Mouse (Mus musculus) adrenal gland, postnatal 25 days (tissue): ENCODE measurements around the gene Pphln1. TPM values are rescaled to one million over a fixed set of nuclear protein-coding genes. Genes with fewer than 3 reads are reported as not detected.
A peak's percentile ranks its signal among the peaks of the same experiment; 100 is the strongest.
"Not testable (repeated sequence)": the region's sequence is repeated elsewhere in the genome, so short reads cannot be mapped to it uniquely, and the experiment has no call there.

Experiments used
- DNase-seq: peaks from one replicate; pipeline ENCODE4 v3.0.0; 2021; ENCODE audit warnings: mixed read lengths
- long read RNA-seq: library from polyadenylated mRNA; stranded (forward); transcript quantifications from one replicate; pipeline ENCODE4 v2.0.0, GENCODE M21; 2021
- total RNA-seq: library from RNA; stranded (reverse); gene quantifications from 2 replicates; pipeline ENCODE4 v1.2.3, GENCODE M21; 2021

Pphln1 gene
- total RNA-seq: 39.0 and 41.3 TPM in 2 replicates
- long read RNA-seq, partial matches to known transcripts: 0 of 8 reads
- long read RNA-seq, other reads (novel, unspliced or antisense): 4 of 8 reads

DNA sequence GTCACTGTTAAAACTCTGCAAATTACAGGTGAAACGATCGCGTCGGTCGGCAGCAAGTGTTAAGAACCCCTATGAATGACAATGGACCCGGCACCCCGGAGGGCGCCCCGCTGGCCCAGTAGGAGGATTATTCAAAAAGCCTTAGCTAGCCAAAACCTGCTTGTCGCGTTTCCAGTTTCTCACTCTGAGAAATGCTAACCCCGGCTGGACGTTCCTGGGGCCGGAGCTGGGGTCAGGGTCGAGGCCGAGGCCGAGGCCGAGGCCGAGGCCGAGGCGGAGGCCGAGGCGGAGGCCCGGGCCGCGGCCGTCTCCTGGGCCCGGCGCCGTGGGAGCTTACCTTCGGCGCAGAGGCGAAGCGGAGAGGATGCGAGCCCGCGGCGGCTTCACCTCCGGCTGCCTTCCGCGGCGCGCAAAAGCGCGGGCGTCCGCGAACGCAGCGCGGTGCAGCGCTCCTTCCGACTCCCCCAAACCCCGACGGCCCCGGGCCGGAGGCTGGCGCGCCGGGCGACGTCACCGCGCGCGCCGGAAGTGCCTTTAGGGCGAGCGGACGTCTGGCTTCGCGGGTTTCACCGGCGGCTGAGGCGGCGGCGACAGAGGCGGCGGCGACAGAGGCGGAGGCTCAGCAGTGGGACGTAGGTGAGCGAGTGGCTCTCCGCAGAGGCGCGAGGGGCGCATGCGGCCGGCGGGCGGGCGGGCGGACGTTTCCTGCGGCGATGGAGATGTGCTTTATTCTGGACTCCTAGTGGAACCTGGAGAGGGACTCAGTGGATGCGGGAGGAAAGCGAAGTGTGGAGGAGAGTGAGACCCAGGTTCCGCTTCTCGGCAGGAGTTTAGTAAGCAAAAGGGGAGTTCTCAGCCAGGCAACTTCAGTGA lies at the start of gene Pphln1, which contains the start of gene Zcrb1:
Gene Pphln1 (plus strand): TSS at position 525 of the 873 bp plus-strand sequence.
Gene Zcrb1 (minus strand): TSS at position 509 of the 873 bp plus-strand sequence.
- DNase-seq: peak; percentile 85

- DNase-seq: no peak
Observed at GRCm38 (mm10) chr15:93358346-93359095, 39.6 kb upstream of the Pphln1 start.

DNA sequence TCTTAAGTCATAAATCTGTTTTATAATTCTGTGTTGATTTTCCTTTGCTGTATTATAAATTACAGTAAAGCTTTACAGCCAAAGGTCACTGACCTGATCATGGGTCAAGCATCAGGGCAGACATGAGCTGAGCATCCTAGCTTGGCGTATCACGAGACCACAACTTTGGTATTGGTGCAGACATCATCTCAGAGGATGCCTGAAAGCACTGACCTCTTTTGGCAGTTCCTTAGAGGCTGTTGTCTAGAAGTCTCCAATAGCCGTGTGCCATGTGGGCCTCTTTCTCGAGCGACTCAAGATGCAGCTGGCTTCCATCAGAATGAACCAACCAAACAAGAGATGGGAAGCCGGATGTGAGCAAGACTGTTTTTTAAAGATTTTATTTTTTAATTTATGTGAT lies 32.6 kb upstream of the Pphln1 start:
- no peak for DNase-seq

DNA sequence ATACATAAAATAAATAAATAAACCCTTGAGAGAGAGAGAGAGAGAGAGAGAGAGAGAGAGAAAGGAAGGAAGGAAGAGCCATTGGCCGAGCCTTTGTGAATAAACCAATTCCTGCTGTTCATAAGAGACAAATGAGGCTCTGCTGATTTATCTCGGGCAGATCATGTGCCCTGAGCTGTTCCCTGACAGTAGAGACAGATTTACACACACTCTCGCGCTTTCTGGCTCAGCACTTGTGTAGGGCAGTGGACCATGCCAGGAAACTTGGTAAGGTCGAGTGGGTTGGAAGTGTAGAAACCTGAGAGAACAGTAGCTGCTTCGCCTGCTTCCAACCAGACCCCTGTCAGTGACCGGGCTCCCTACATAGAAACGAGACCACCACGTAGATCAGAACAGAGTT lies 29.6 kb upstream of the Pphln1 start:
- DNase-seq: no peak

- no peak for DNase-seq
Observed at GRCm38 (mm10) chr15:93371838-93372237, 26.3 kb upstream of the Pphln1 start.

DNA sequence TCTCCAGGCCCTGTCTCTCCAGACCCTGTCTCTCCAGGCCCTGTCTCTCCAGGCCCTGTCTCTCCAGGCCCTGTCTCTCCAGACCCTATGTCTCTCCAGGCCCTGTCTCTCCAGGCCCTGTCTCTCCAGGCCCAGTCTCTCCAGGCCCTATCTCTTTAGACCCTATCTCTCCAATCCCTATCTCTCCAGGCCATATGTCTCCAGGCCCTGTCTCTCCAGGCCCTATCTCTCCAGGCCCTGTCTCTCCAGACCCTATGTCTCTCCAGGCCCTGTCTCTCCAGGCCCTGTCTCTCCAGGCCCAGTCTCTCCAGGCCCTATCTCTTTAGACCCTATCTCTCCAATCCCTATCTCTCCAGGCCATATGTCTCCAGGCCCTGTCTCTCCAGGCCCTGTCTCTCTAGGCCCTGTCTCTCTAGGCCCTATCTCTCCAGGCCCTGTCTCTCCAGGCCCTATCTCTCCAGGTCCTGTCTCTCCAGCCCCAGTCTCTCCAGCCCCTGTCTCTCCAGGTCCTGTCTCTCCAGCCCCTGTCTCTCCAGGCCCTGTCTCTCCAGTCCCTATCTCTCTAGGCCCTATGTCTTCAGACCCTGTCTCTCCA lies 25.5 kb upstream of the Pphln1 start:
- not testable (repeated sequence) for DNase-seq

DNA sequence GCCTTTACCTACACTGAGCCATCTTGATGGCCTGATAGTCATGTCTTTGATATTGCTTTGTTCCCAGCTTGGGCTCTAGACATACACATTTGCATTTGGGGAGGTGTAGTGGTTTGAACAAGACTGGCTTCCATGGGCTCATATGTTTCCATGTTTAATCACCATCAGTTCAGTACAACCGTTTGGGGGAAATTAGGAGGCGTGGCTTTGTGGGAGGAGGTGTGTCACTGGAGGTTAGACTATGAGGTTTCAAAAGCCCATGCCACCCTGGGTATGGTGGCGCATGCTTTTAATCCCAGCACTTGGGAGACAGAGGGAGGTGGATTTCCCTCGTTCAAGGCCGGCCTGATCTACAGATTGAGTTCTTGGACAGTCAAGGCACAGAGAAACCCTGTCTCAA lies 22.5 kb upstream of the Pphln1 start:
- DNase-seq: no peak

GRCm38 (mm10) chr15:93379177-93379576 lies 19.0 kb upstream of the Pphln1 start:
- DNase-seq: no peak

DNA sequence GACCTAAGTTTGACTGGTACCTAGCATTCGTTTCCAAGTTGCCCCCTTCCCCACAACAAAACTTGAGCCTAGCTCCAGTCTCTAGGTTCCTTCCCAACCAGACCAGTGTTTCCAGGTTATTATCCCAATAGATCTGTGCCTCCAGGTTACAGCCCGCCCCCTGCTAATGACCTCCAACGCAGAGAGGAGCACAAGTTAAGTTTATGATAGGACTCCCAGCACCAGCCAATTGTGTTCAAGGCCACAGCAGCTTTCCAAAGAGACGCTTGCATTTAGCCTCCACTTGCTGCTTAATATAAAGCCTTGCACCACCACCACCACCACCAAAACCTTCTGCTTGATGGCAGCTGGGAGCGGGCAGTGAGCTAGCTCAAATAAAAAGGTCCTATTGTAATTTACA lies 16.8 kb upstream of the Pphln1 start:
- DNase-seq: no peak

DNA sequence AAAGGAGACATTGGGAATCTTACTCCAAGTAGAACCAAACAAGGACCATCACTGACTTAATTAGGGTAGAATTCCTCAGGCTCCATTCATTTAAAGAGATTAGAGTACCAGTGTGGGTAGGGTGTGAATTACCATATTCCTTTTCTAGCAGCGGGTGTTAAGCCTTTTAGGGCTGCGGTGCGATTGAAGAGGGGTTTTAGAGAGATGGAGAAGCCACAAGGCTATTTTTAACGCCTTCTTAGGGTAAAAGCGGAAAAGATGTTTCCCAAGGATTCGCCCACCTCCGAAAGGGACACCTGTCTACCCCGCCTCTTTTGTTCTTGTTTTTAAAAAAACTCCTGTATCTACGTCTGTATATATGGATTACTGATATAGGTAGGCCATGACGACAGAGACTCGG lies 881 bp upstream of the Pphln1 start:
- DNase-seq: no peak

- no peak for DNase-seq
Observed at GRCm38 (mm10) chr15:93398699-93399540, 770 bp downstream of the Pphln1 start.

- no peak for DNase-seq
Observed at GRCm38 (mm10) chr15:93401446-93401845, 3.3 kb downstream of the Pphln1 start.

DNA sequence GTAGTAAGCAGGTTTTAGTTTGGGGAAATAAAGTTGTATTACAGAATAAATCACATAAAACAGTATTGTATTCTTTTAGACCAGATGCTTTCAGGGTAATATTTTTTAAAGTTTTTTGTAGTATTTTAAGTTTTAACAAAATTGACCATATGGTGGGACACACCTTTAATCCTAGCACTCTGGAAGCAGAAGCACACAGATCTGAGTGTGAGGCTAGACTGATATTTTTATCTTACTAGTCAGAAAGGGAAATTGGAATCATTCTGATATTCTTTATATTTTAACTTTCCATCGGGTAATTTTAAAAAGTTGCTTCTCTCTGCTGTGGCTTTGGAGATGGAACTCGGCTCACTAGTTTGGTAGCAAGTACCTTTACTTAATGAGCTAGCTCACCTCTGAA lies 4.6 kb downstream of the Pphln1 start:
- no peak for DNase-seq

DNA sequence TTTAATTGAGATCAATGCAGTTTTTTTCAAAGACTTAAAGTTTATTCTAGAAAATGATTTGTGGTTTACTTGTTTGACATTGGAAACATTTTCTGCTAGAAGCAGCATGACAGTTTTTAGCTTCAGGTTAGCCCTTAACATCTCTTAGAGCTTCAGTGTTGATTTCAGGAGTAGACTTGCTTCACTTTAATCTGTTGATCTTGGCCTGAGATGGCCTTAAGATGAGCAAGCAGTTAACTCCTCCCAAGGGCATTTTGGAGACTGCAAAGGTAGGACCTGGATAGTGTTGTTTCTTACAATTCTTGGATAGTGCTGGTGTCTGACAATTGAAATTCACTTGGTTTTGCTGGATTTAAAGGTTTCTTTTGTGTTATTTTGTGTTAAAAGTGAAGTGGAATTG lies 6.7 kb downstream of the Pphln1 start:
- DNase-seq: no peak

DNA sequence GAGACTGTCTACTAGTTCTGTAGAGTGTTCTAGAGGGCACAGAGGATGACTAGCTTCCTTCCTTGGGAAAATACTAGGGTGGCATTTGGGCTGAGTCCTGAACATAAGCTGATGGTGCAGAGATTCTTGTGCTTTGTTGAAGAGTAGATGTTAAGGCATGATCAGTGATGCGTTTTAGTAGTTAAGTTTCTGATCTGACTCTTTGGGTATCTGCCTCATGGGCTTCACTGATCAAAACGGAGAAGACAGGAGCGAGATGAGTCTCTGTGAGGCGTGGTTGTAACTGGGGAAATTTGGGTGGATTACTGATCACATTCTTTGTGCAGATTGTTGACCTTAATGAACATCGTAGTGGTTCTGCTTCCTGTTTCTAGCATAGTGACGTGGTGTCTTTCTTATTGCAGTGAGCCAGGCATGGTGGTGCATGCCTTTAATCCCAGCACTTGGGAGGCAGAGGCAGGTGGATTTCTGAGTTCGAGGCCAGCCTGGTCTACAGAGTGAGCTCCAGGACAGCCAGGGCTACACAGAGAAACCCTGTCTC lies 7.4 kb downstream of the Pphln1 start:
- DNase-seq: no peak

DNA sequence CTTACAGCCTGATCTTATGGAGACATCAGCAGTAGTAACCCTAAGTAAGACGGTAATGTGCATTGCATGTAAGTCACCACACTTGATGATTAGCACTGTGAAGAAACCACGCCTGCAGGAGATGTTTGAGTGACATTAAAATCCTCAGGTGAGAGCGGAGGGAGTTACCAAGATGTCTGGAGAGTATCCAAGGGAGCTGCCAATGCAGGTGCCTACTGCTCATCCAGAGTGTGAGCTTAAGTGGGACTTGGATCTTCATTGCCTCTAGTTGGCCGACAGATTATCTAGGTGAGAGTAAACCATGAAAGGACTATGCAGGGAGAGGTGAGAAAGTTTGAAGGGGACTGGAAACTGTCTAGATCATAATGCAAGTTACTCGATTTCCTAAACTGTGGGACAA lies 8.3 kb downstream of the Pphln1 start:
- DNase-seq: no peak

DNA sequence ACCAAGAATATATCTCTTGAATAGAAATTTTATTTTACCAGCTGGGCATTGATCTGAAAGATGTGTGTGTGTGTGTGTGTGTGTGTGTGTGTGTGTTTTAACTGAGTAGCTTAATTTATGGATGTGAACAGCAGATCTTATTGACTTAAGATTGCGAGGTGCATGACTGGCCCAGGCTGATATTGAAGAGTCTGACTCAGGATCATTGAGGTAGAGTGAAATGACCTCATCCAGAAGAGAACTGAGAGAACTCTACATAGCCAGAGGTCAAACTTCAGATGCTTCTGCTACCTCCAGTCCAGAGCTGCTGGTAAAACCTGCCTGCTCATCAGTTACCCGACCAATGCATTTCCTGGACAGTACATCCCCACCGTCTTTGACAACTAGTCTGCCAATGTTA lies 14.3 kb downstream of the Pphln1 start:
- no peak for DNase-seq

GRCm38 (mm10) chr15:93414456-93414855 lies 16.3 kb downstream of the Pphln1 start:
- no peak for DNase-seq

- DNase-seq: no peak
Observed at GRCm38 (mm10) chr15:93416300-93416699, 18.1 kb downstream of the Pphln1 start.

DNA sequence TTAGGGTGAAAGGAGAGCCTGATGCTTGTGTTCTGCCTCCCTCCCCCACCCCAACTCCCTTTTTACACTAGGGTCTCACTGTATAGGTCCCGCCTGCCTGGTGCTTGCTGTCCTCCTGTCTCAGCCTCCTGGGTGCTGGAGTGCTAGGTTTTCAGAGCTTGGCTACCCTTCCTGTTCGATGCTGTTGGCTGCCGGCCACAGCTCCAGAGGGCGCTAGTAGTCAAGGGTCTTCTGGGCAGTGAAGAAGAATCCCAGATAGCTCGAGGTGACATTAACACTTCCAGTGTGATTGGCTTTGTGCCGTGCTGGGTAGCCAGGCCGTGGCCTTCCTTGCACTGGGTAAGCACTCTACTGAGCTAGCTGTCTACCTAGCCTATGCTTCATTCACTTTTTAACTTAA lies 22.4 kb downstream of the Pphln1 start:
- no peak for DNase-seq

GRCm38 (mm10) chr15:93422537-93422936 lies 24.4 kb downstream of the Pphln1 start:
- DNase-seq: no peak

GRCm38 (mm10) chr15:93433811-93434210 lies 35.7 kb downstream of the Pphln1 start:
- no peak for DNase-seq
